Mouse (Mus musculus) spleen, adult 2 months (tissue): Measurements from ENCODE around the gene Mzf1.

Source experiments
- CTCF ChIP-seq: fragments of 200-500 bp; IDR thresholded peaks from 2 replicates; pipeline ENCODE4 v1.5.1; 2011; ENCODE audit warnings: mild to moderate bottlenecking, inconsistent platforms; ENCODE audit not compliant: insufficient read depth, insufficient read length, insufficient replicate concordance; ENCODE audit errors: extremely low read depth
- POLR2A ChIP-seq: fragments of 200-500 bp; IDR thresholded peaks from 2 replicates; pipeline ENCODE4 v1.6.1; 2011; ENCODE audit warnings: low read depth, low read length, inconsistent platforms

DNA sequence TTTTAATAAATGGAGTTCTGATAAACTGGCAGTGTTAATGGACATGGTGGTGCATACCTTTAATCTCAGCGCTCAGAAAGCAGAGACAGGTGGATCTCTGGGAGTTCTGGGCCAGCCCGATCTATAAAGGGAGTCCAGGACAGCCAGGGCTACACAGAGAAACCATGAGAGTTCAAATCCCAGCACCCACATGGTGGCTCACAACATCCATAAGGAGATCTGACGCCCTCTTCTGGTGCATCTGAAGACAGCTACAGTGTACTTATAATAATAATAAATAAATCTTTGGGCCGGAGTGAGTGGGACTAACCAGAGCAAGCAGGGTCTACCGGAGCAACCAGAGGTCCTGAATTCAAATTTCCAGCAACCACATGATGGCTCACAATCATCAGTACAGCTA lies 51.2 kb downstream of the Mzf1 start:
- no peak for TF ChIP-seq CTCF
- no peak for TF ChIP-seq POLR2A
